Mouse (Mus musculus): ENCODE data around the gene Srrt. TPM values are rescaled to one million over a fixed set of nuclear protein-coding genes. Genes with fewer than 3 reads are reported as not detected.

Gene Srrt
- total and polyA plus RNA-seq, 3 experiments: 291 to 454 TPM; not detected in 1

GRCm38 (mm10) chr5:137299240-137299639, 8.2 kb downstream of the Srrt start:
- Histone ChIP-seq H3K27me3 (ENCODE audit: control insufficient read depth in 1 of 2, insufficient read depth in 2 of 2, low read length in 2 of 2) (no peaks in the 10 kb centered on the region), H3K4me1 (ENCODE audit: control insufficient read depth in 1 of 2, insufficient read depth in 2 of 2, low read length in 2 of 2) (peaks cover 6 to 30% of the 10 kb centered on the region in 2 experiments), H3K4me3 (ENCODE audit: control insufficient read depth in 1 of 2, insufficient read depth in 1 of 2, low read depth in 2 of 2, low read length in 2 of 2) (no peak overlapping the region), H3K36me3 (ENCODE audit: control insufficient read depth in 1 of 2, insufficient read depth in 2 of 2, low read length in 2 of 2) (peaks cover 28 to 35% of the 10 kb centered on the region in 2 experiments), H3K9me3 (replicated peaks; ENCODE audit: insufficient read depth, low read length) (no peaks in the 10 kb centered on the region), H3K79me2 (ENCODE audit: control insufficient read depth, insufficient read depth, low read length, poor library complexity) (peaks cover 12% of the 10 kb centered on the region), H3K27ac (ENCODE audit: control insufficient read depth, low read depth, low read length) (peak overlapping the region; percentile 36), H3K9ac (ENCODE audit: control insufficient read depth, low read depth, low read length, poor library complexity, severe bottlenecking) (no peak overlapping the region)
- peak; percentile 50 for TF ChIP-seq GATA1 (IDR thresholded peaks at IDR 0.05; ENCODE audit: low read depth, low read length)
- TF ChIP-seq EP300 (IDR thresholded peaks at IDR 0.05; ENCODE audit: low read depth in 1 of 2, low read length in 2 of 2): peak; percentile 50 to 72; a peak in 3 of 4 replicates
- TF ChIP-seq RCOR1 (IDR thresholded peaks at IDR 0.05; ENCODE audit: low read depth, low read length): 0 out of 2 replicates have a peak, but pooled peaks have one; percentile 6
- TF ChIP-seq GABPA (IDR thresholded peaks at IDR 0.05; ENCODE audit: low read depth, low read length): no peak
- peak; percentile 30; the same call in 1 of the 2 replicates for TF ChIP-seq TCF12 (IDR thresholded peaks at IDR 0.05; ENCODE audit: low read depth, low read length)
- peak; percentile 23; the same call in 1 of the 2 replicates for TF ChIP-seq SIN3A (IDR thresholded peaks at IDR 0.05; ENCODE audit: low read length)
- TF ChIP-seq POLR2AphosphoS2 (IDR thresholded peaks at IDR 0.05; ENCODE audit: low read length): no peak
- TF ChIP-seq CTCF (IDR thresholded peaks at IDR 0.05 in 2 of 3, conservative IDR thresholded peaks at IDR 0.05 in 1 of 3; ENCODE audit: control insufficient read depth in 1 of 3, insufficient read depth in 1 of 3, low read depth in 2 of 3, low read length in 3 of 3, poor library complexity in 1 of 3, severe bottlenecking in 1 of 3): no peak
- TF ChIP-seq ETS1 (IDR thresholded peaks at IDR 0.05; ENCODE audit: low read depth, low read length): peak; percentile 54; the same call in 1 of the 2 replicates
- peak; percentile 77 for DNase-seq (ENCODE audit: low read depth, low spot score)

- H3K4me3 ChIP-seq (ENCODE audit: control insufficient read depth in 1 of 2, insufficient read depth in 1 of 2, low read depth in 2 of 2, low read length in 2 of 2): no peak overlapping the region
- DNase-seq (ENCODE audit: low read depth, low spot score): no peak
- peaks cover 8% of the 10 kb centered on the region for H3K79me2 ChIP-seq (ENCODE audit: control insufficient read depth, insufficient read depth, low read length, poor library complexity)
- H3K9me3 ChIP-seq (replicated peaks; ENCODE audit: insufficient read depth, low read length): no peaks in the 10 kb centered on the region
- H3K27ac ChIP-seq (ENCODE audit: control insufficient read depth, low read depth, low read length): no peak overlapping the region
- no peak overlapping the region for H3K9ac ChIP-seq (ENCODE audit: control insufficient read depth, low read depth, low read length, poor library complexity, severe bottlenecking)
- peaks cover 28 to 34% of the 10 kb centered on the region in 2 experiments for H3K36me3 ChIP-seq (ENCODE audit: control insufficient read depth in 1 of 2, insufficient read depth in 2 of 2, low read length in 2 of 2)
- TF ChIP-seq USF1 (IDR thresholded peaks at IDR 0.05; ENCODE audit: low read depth, low read length): no peak
- no peak for TF ChIP-seq BHLHE40 (IDR thresholded peaks at IDR 0.05; ENCODE audit: borderline replicate concordance, low read depth, low read length)
- no peak for TF ChIP-seq TAL1 (IDR thresholded peaks at IDR 0.05; ENCODE audit: low read length)
- TF ChIP-seq GATA1 (IDR thresholded peaks at IDR 0.05; ENCODE audit: low read depth, low read length): no peak
- TF ChIP-seq TCF12 (IDR thresholded peaks at IDR 0.05; ENCODE audit: low read depth, low read length): no peak
- no peak for TF ChIP-seq SMC3 (IDR thresholded peaks at IDR 0.05; ENCODE audit: low read depth, low read length)
- TF ChIP-seq SIN3A (IDR thresholded peaks at IDR 0.05; ENCODE audit: low read length): no peak
- TF ChIP-seq POLR2AphosphoS5 (IDR thresholded peaks at IDR 0.05; ENCODE audit: borderline replicate concordance, low read depth, low read length): no peak
- no peak for TF ChIP-seq JUND (IDR thresholded peaks at IDR 0.05; ENCODE audit: low read depth, low read length)
- no peak for TF ChIP-seq CHD1 (IDR thresholded peaks at IDR 0.05; ENCODE audit: low read depth, low read length)
- TF ChIP-seq HCFC1 (IDR thresholded peaks at IDR 0.05; ENCODE audit: low read depth, low read length): no peak
- no peak for TF ChIP-seq MAX (IDR thresholded peaks at IDR 0.05; ENCODE audit: low read length)
- no peak for TF ChIP-seq NELFE (IDR thresholded peaks at IDR 0.05; ENCODE audit: low read depth, low read length)
- no peak for TF ChIP-seq TBP (IDR thresholded peaks at IDR 0.05; ENCODE audit: low read depth, low read length)
- no peak for TF ChIP-seq CTCF (IDR thresholded peaks at IDR 0.05 in 2 of 3, conservative IDR thresholded peaks at IDR 0.05 in 1 of 3; ENCODE audit: control insufficient read depth in 1 of 3, insufficient read depth in 1 of 3, low read depth in 2 of 3, low read length in 3 of 3, poor library complexity in 1 of 3, severe bottlenecking in 1 of 3)
- no peak for TF ChIP-seq MAZ (IDR thresholded peaks at IDR 0.05; ENCODE audit: low read depth, low read length)
- TF ChIP-seq RCOR1 (IDR thresholded peaks at IDR 0.05; ENCODE audit: low read depth, low read length): no peak
- H3K4me1 ChIP-seq (ENCODE audit: control insufficient read depth in 1 of 2, insufficient read depth in 2 of 2, low read length in 2 of 2): peaks cover 8 to 24% of the 10 kb centered on the region in 2 experiments
- H3K27me3 ChIP-seq (ENCODE audit: control insufficient read depth in 1 of 2, insufficient read depth in 2 of 2, low read length in 2 of 2): no peaks in the 10 kb centered on the region
Measured at GRCm38 (mm10) chr5:137297126-137297525, 10.3 kb downstream of the Srrt start.

All from MEL (cell line).